Mouse (Mus musculus): ENCODE data around the gene Gm45716. TPM values are rescaled to one million over a fixed set of nuclear protein-coding genes. Genes with fewer than 3 reads are reported as not detected.
A peak's percentile ranks its signal among the peaks of the same experiment; 100 is the strongest.

Gene Gm45716
- 21.1 and 22.9 TPM in 2 replicates for polyA plus RNA-seq (2016; fragmentation: Nextera tagmentation; extraction: Ambion mirVana)

DNA sequence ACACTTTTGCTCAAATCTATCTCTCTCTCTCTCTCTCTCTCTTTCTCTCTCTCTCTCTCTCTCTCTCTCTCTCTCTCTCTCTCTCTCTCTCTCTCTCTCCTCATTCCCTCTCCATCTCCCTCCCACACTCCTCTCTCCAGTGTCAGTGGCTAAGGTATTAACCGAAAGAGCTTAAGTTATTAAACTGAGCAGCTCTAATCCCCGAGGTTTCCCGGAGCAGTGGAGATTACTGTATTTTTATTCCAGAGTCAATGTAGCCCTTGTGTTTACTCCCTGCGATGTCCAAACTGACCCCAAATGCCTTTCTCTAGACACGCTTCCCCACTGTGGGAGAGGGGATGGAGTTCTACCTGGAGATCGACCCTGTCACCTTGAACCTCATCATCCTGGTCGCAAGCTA lies at the start of gene Gm45716:
TSS of gene Gm45716 (plus strand) at position 243 of the 400 bp plus-strand sequence.
- no peak within 1 kb of the TSS for H3K4me2 ChIP-seq (replicated peaks)
- H3K27ac ChIP-seq (replicated peaks): no peak within 1 kb of the TSS
- H3K9ac ChIP-seq (replicated peaks): no peak within 1 kb of the TSS
- H3K9me3 ChIP-seq: no peaks in the 10 kb centered on the region
- WGBS: 78% methylated on average over 7 of the region's 7 CpGs
- no peaks in the 10 kb centered on the region for H3K27me3 ChIP-seq
- no peaks in the 10 kb centered on the region for H3K4me1 ChIP-seq
- no peak for ATAC-seq (ENCODE audit: low FRiP score, low read depth)
- H3K4me3 ChIP-seq: no peak within 1 kb of the TSS
- H3K36me3 ChIP-seq: no peaks in the 10 kb centered on the region

- no peak overlapping the region for H3K9ac ChIP-seq (replicated peaks)
- no peaks in the 10 kb centered on the region for H3K9me3 ChIP-seq
- no peak overlapping the region for H3K4me3 ChIP-seq
- no peaks in the 10 kb centered on the region for H3K36me3 ChIP-seq
- H3K4me1 ChIP-seq: no peaks in the 10 kb centered on the region
- H3K27ac ChIP-seq (replicated peaks): no peak overlapping the region
- WGBS: 58% methylated on average over 4 of the region's 4 CpGs
- H3K27me3 ChIP-seq: no peaks in the 10 kb centered on the region
- H3K4me2 ChIP-seq (replicated peaks): no peak overlapping the region
- ATAC-seq (ENCODE audit: low FRiP score, low read depth): no peak
Measured at GRCm38 (mm10) chr11:90142393-90142792, 45.1 kb upstream of the Gm45716 start.

DNA sequence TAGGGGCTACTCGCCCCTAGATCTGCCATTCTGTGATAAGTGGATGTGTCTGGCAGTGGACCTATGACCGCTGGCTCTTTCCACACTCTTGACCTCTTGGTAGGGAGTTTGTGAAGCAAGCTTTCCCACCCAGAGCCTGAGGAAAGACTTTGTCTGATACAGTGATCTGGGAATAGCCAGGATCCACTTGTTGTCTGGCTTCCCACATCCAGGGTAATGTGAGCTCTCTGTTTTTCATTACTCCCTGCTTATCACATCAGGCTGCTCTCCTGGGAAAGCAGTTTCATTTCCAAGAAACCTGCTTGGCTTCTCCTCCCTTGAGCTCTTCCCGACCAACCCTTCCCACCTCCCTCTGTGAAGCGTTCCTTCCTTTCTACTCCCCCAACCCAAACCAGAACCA lies 44.5 kb upstream of the Gm45716 start:
- H3K9me3 ChIP-seq: no peaks in the 10 kb centered on the region
- H3K27ac ChIP-seq (replicated peaks): no peak overlapping the region
- H3K4me2 ChIP-seq (replicated peaks): no peak overlapping the region
- no peaks in the 10 kb centered on the region for H3K27me3 ChIP-seq
- H3K36me3 ChIP-seq: no peaks in the 10 kb centered on the region
- H3K4me1 ChIP-seq: no peaks in the 10 kb centered on the region
- H3K9ac ChIP-seq (replicated peaks): no peak overlapping the region
- no peak overlapping the region for H3K4me3 ChIP-seq
- WGBS: 78% methylated on average over 4 of the region's 4 CpGs
- ATAC-seq (ENCODE audit: low FRiP score, low read depth): no peak

- Histone ChIP-seq H3K9me3 (no peaks in the 10 kb centered on the region), H3K27me3 (no peaks in the 10 kb centered on the region), H3K9ac (replicated peaks) (no peak overlapping the region), H3K36me3 (no peaks in the 10 kb centered on the region), H3K4me1 (no peaks in the 10 kb centered on the region), H3K27ac (replicated peaks) (no peak overlapping the region), H3K4me2 (replicated peaks) (no peak overlapping the region), H3K4me3 (no peak overlapping the region)
- ATAC-seq (ENCODE audit: low FRiP score, low read depth): no peak
- WGBS: 92% methylated on average over 17 of the region's 17 CpGs
Measured at GRCm38 (mm10) chr11:90146086-90146860, 41.2 kb upstream of the Gm45716 start.

DNA sequence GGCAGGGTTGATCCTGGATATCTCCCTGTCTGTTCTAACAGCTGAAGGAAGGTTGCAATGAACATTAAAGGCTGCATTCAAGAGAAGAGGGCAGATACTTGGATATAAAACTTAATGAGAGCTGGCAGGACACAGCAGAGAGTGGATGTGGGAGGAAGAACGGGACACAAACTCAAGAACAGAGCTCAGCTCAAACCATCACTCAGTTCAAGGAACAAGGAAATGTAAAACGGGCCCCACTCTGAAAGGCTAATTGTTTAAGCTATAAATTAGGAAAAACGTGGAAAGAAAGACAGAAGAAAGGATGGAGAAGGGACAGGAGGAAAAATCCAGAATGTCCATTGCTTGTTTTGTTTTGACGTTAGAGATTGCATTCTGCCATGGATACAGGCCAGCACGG lies 32.4 kb upstream of the Gm45716 start:
- H3K27me3 ChIP-seq: no peaks in the 10 kb centered on the region
- peaks cover 15% of the 10 kb centered on the region for H3K4me1 ChIP-seq
- no peak overlapping the region for H3K4me2 ChIP-seq (replicated peaks)
- H3K27ac ChIP-seq (replicated peaks): peak overlapping the region; percentile 39
- no peaks in the 10 kb centered on the region for H3K36me3 ChIP-seq
- H3K9me3 ChIP-seq: no peaks in the 10 kb centered on the region
- ATAC-seq (ENCODE audit: low FRiP score, low read depth): no peak
- H3K9ac ChIP-seq (replicated peaks): no peak overlapping the region
- no peak overlapping the region for H3K4me3 ChIP-seq
- WGBS: 29% methylated on average over 5 of the region's 5 CpGs

- H3K4me2 ChIP-seq (replicated peaks): no peak overlapping the region
- peak overlapping the region; percentile 39 for H3K27ac ChIP-seq (replicated peaks)
- ATAC-seq (ENCODE audit: low FRiP score, low read depth): peak; percentile 70; the same call in 1 of the 2 replicates
- no peak overlapping the region for H3K9ac ChIP-seq (replicated peaks)
- H3K27me3 ChIP-seq: no peaks in the 10 kb centered on the region
- H3K9me3 ChIP-seq: no peaks in the 10 kb centered on the region
- 2% methylated on average over 2 of the region's 2 CpGs for WGBS
- H3K4me1 ChIP-seq: peaks cover 15% of the 10 kb centered on the region
- H3K4me3 ChIP-seq: no peak overlapping the region
- no peaks in the 10 kb centered on the region for H3K36me3 ChIP-seq
Measured at GRCm38 (mm10) chr11:90155466-90155865, 32.0 kb upstream of the Gm45716 start.

DNA sequence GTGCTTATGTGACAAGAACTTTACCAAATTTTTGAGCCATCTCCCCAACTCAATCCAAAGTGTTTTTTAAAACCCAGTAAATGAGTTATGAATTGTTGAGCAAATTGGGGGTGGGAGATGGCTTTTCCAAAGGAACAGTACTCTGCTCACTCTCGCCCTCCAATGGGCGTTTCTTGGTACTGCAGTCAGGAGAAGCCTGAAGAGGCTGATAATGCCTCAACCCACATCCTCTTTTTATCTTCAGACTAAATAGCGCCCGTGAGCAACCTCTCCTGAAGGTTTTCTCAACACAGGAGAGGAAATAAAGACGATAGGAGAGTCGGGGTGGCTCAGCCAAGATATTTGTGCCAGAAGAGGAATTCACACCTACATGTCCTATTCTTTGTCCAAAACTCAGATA lies 19.7 kb upstream of the Gm45716 start:
- ATAC-seq (ENCODE audit: low FRiP score, low read depth): no peak
- no peak overlapping the region for H3K9ac ChIP-seq (replicated peaks)
- WGBS: 16% methylated on average over 6 of the region's 6 CpGs
- no peaks in the 10 kb centered on the region for H3K36me3 ChIP-seq
- no peak overlapping the region for H3K27ac ChIP-seq (replicated peaks)
- no peak overlapping the region for H3K4me2 ChIP-seq (replicated peaks)
- H3K27me3 ChIP-seq: no peaks in the 10 kb centered on the region
- H3K4me3 ChIP-seq: no peak overlapping the region
- H3K4me1 ChIP-seq: no peaks in the 10 kb centered on the region
- H3K9me3 ChIP-seq: no peaks in the 10 kb centered on the region

- Histone ChIP-seq H3K4me3 (no peak overlapping the region), H3K36me3 (no peaks in the 10 kb centered on the region), H3K9me3 (no peaks in the 10 kb centered on the region), H3K4me2 (replicated peaks) (no peak overlapping the region), H3K27ac (replicated peaks) (no peak overlapping the region), H3K27me3 (no peaks in the 10 kb centered on the region), H3K4me1 (no peaks in the 10 kb centered on the region), H3K9ac (replicated peaks) (no peak overlapping the region)
- no peak for ATAC-seq (ENCODE audit: low FRiP score, low read depth)
- WGBS: 88% methylated on average over 10 of the region's 10 CpGs
Measured at GRCm38 (mm10) chr11:90168338-90169065, 19.0 kb upstream of the Gm45716 start.

DNA sequence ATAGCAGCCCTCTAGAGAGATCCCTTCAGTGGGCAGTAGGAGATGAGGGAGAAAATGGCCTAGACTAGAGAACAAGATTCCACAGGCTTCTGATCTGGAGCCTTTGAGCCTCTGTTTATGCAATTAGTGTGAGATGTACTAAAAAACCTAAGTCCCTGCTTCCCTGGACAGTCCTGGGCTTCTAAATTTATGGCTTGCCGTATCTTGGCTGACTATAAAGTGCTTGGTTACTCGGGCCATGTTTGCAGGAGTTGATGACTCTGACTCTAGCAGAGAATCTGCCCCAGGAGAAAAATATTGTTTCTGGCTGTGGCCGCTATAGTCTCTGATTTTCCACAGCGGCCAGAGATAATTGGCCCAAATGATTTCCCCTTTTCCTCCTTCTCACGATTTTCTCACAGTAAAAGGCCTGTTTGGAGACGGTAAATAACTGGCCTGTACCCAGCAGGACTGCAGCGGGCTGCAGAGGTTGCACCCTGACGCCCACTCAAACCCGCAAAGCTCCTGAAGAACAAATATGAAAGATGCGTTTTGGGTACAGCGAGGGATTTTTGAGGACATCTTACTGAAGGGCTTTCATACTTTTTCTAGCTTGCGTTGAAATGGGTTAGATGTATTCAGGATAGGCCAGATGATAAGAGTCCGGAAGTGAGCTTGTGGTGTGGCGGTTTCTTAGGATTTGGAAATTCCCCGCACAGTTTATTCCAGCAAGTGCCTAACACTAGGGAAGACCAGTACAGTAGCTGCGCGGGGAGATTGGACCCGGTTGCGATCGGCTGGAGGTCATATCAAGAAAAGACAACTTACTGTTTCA lies 18.1 kb upstream of the Gm45716 start:
- Histone ChIP-seq H3K4me1 (no peaks in the 10 kb centered on the region), H3K4me2 (replicated peaks) (peak overlapping the region; percentile 47), H3K27me3 (no peaks in the 10 kb centered on the region), H3K36me3 (no peaks in the 10 kb centered on the region), H3K4me3 (peak overlapping the region; percentile 27; the same call in 1 of the 2 replicates), H3K9ac (replicated peaks) (no peak overlapping the region), H3K27ac (replicated peaks) (no peak overlapping the region), H3K9me3 (no peaks in the 10 kb centered on the region)
- 0 out of 2 replicates have a peak, but pooled peaks have one; percentile 19 for ATAC-seq (ENCODE audit: low FRiP score, low read depth)
- 71% methylated on average over 20 of the region's 20 CpGs for WGBS

GRCm38 (mm10) chr11:90170014-90170320 lies 17.5 kb upstream of the Gm45716 start:
- Histone ChIP-seq H3K27ac (replicated peaks) (no peak overlapping the region), H3K4me3 (peak overlapping the region; percentile 27; the same call in 1 of the 2 replicates), H3K9ac (replicated peaks) (no peak overlapping the region), H3K9me3 (no peaks in the 10 kb centered on the region), H3K36me3 (no peaks in the 10 kb centered on the region), H3K4me2 (replicated peaks) (peak overlapping the region; percentile 47), H3K4me1 (no peaks in the 10 kb centered on the region), H3K27me3 (no peaks in the 10 kb centered on the region)
- peak; percentile 85 for ATAC-seq (ENCODE audit: low FRiP score, low read depth)
- WGBS: 2% methylated on average over 7 of the region's 7 CpGs

DNA sequence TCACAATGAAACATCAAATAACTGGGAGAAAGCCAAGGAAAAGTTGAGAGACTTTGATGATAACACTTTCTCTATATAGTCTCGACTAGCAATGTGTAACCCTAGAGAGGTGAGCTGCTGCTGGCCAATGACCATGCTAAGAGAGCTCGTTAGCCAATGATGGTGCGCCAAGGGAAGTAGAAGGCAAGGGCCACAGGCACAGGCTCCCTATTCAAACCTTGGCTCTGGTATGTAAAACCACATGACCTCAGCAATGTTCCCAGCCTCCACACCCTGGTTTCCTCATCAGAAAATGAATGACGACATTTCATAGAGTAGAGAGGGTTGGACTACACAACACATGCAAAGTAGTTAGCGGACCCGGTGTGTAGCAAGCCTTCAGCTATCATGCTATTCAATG lies 15.2 kb upstream of the Gm45716 start:
- no peak for ATAC-seq (ENCODE audit: low FRiP score, low read depth)
- H3K9ac ChIP-seq (replicated peaks): no peak overlapping the region
- no peak overlapping the region for H3K4me3 ChIP-seq
- no peaks in the 10 kb centered on the region for H3K4me1 ChIP-seq
- WGBS: 86% methylated on average over 6 of the region's 6 CpGs
- H3K4me2 ChIP-seq (replicated peaks): no peak overlapping the region
- no peak overlapping the region for H3K27ac ChIP-seq (replicated peaks)
- H3K36me3 ChIP-seq: no peaks in the 10 kb centered on the region
- H3K9me3 ChIP-seq: no peaks in the 10 kb centered on the region
- no peaks in the 10 kb centered on the region for H3K27me3 ChIP-seq
